Mouse (Mus musculus) small intestine, adult 2 months (tissue): Measurements from ENCODE around the gene Mtus2.

ENCODE experiments used
- CTCF ChIP-seq: fragments of 200-500 bp; IDR thresholded peaks from 2 replicates; pipeline ENCODE4 v1.5.1; 2012; ENCODE audit warnings: low read depth, mild to moderate bottlenecking, control low read depth, inconsistent platforms, low read length, moderate library complexity, mixed read lengths; ENCODE audit not compliant: insufficient replicate concordance, insufficient read length; ENCODE audit errors: extremely low read depth
- POLR2A ChIP-seq: fragments of 200-500 bp; IDR thresholded peaks from 2 replicates; pipeline ENCODE4 v1.6.1; 2012; ENCODE audit warnings: low read depth, mild to moderate bottlenecking, control low read depth, inconsistent platforms, low read length, moderate library complexity

DNA sequence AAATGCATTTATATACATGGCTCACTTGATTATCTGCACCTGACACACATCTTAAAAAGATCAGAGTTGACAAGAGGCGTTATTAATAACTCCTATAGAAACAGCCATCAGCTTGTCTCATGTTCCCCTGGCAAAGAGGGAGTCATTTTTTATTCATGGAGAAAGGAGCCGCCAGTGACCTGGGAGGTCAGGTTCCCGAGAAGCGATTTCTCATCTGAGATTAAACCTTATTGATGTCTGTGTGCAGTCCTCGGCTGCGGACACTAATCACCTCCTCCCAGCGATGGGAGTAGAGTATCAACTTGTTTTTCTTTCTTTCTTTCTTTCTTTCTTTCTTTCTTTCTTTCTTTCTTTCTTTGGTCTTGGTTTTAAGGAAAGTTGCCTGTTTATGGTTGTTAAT, 150.8 kb downstream of the Mtus2 start:
- TF ChIP-seq CTCF: no peak
- TF ChIP-seq POLR2A: no peak
